Comparison of ENCODE assay signal across 13 mouse cellular contexts in the genomic region with DNA sequence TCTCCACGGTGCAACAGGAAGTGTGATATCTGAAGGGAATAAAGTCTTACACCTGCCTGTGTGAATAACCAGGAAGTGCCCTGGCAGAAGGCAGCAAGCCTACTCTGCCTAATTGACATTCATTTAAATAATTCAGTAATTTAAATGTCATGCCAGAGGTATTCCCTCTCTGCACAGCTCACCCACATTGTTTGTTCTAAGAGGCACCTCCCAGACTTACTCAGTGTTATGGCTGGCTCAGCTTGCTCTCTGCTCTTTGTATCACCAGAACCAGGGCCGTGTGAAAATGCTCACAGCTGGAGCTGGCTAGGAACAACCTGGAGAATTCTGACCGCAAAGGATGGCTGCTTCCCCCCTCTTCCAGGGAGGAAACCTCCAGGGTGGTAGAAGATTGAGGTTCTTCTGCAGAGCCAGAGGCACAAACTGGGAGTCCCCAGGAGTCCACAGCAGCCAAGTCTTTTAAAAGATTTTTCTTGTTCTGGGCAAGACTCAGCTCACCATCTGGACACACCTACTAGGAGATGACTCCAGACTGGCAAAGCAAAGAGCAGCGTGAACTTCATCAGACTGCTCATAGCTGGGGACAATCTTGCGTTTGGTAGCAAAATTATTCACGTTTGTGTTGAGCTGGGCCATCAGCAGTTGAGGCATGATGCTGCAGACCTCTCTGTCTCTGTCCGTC. TPM values are rescaled to one million over a fixed set of nuclear protein-coding genes. Genes with fewer than 3 reads are reported as not detected.
A peak's percentile ranks its signal among the peaks of the same experiment; 100 is the strongest.
DNase-seq lines count a peak whose midpoint lies in the region; ATAC-seq and TF ChIP-seq lines count a peak whose summit lies in the region.
"Had no signal": no experiment of that assay in that cellular context is flagged by ENCODE, and none has a peak within 500 bp of the region (broad histone marks: within the 10 kb centered on the region; RNA-seq: fewer than 3 reads in every experiment).

No protein-coding gene starts in this region.

- H3K4me1 ChIP-seq in hindbrain, embryonic 15.5 days (replicated peaks): peaks cover 27% of the 10 kb centered on the region
- H3K4me1 ChIP-seq in hindbrain, postnatal 0 days (ENCODE audit: insufficient read depth, low read length): peaks cover 16% of the 10 kb centered on the region; the same call in 1 of the 2 replicates
- peaks cover 32% of the 10 kb centered on the region for H3K4me1 ChIP-seq in forebrain, embryonic 16.5 days (replicated peaks; ENCODE audit: control insufficient read depth, insufficient read depth, low read length)

- peak overlapping the region; percentile 1; the same call in 1 of the 2 replicates for H3K27ac ChIP-seq in hindbrain, embryonic 15.5 days (replicated peaks)
- H3K27ac ChIP-seq in hindbrain, postnatal 0 days: no peak overlapping the region
- 0 out of 2 replicates have a peak overlapping the region, but pooled peaks have one; percentile 17 for H3K27ac ChIP-seq in forebrain, embryonic 16.5 days (ENCODE audit: low read length)
- H3K27ac ChIP-seq: kidney, embryonic 15.5 days; macrophage had no signal

- H3K4me3 ChIP-seq in hindbrain, embryonic 15.5 days: no peak overlapping the region
- H3K4me3 ChIP-seq in hindbrain, postnatal 0 days (ENCODE audit: low read length): no peak overlapping the region
- no peak overlapping the region for H3K4me3 ChIP-seq in forebrain, embryonic 16.5 days (replicated peaks; ENCODE audit: low read length)
- H3K4me3 ChIP-seq: kidney, embryonic 15.5 days had no signal

- H3K36me3 ChIP-seq in hindbrain, embryonic 15.5 days: no peaks in the 10 kb centered on the region
- no peaks in the 10 kb centered on the region for H3K36me3 ChIP-seq in hindbrain, postnatal 0 days (ENCODE audit: insufficient read depth, low read length)
- H3K36me3 ChIP-seq in forebrain, embryonic 16.5 days (ENCODE audit: control insufficient read depth, insufficient read depth): no peaks in the 10 kb centered on the region

- no peak overlapping the region for H3K4me2 ChIP-seq in hindbrain, embryonic 15.5 days
- H3K4me2 ChIP-seq in hindbrain, postnatal 0 days (ENCODE audit: low read depth, low read length): no peak overlapping the region
- no peak overlapping the region for H3K4me2 ChIP-seq in forebrain, embryonic 16.5 days (ENCODE audit: low read length)
- H3K4me2 ChIP-seq: kidney, embryonic 15.5 days had no signal

- 62% methylated on average over 7 of the region's 7 CpGs for WGBS in hindbrain, embryonic 15.5 days
- WGBS in hindbrain, postnatal 0 days: 46% methylated on average over 7 of the region's 7 CpGs
- WGBS in forebrain, embryonic 16.5 days: 42% methylated on average over 7 of the region's 7 CpGs

- TF ChIP-seq CTCF in hindbrain, postnatal 0 days (IDR thresholded peaks at IDR 0.05; ENCODE audit: low read depth): no peak

- H3K27me3 ChIP-seq in hindbrain, embryonic 15.5 days: no peaks in the 10 kb centered on the region
- no peaks in the 10 kb centered on the region for H3K27me3 ChIP-seq in hindbrain, postnatal 0 days (ENCODE audit: insufficient read depth, low read length)
- H3K27me3 ChIP-seq in forebrain, embryonic 16.5 days (replicated peaks; ENCODE audit: control insufficient read depth, insufficient read depth, low read length): no peaks in the 10 kb centered on the region
- H3K27me3 ChIP-seq: kidney, embryonic 15.5 days had no signal

- DNase-seq in hindbrain, postnatal 0 days (ENCODE audit: low spot score): no peak
- peak; percentile 28 for DNase-seq in urinary bladder, postnatal 14 days (ENCODE audit: low spot score)
- no peak for DNase-seq in urinary bladder, adult 2 months (ENCODE audit: low spot score)
- peak; percentile 51 for DNase-seq in telencephalon, adult 2 months (ENCODE audit: low read depth, low spot score)
- no peak for DNase-seq in kidney, postnatal 25 days
- DNase-seq: cerebellum, postnatal 36 days had no signal

- ATAC-seq in hindbrain, embryonic 15.5 days (ENCODE audit: low FRiP score, low read depth): 0 out of 2 replicates have a peak, but pooled peaks have one; percentile 40
- ATAC-seq in hindbrain, postnatal 0 days: no peak
- peak; percentile 63 for ATAC-seq in forebrain, embryonic 16.5 days
- no peak for ATAC-seq in erythroid progenitor cell, adult 5-6 weeks (replicated peaks; ENCODE audit: low FRiP score, poor library complexity, severe bottlenecking)

- H3K9ac ChIP-seq in hindbrain, embryonic 15.5 days: no peak overlapping the region
- no peak overlapping the region for H3K9ac ChIP-seq in hindbrain, postnatal 0 days (replicated peaks; ENCODE audit: low read length)
- H3K9ac ChIP-seq in forebrain, embryonic 16.5 days (replicated peaks; ENCODE audit: low read depth, low read length): no peak overlapping the region
- H3K9ac ChIP-seq: kidney, embryonic 15.5 days had no signal

- H3K9me3 ChIP-seq in hindbrain, embryonic 15.5 days: no peaks in the 10 kb centered on the region
- H3K9me3 ChIP-seq in hindbrain, postnatal 0 days (ENCODE audit: low read length): no peaks in the 10 kb centered on the region
- no peaks in the 10 kb centered on the region for H3K9me3 ChIP-seq in forebrain, embryonic 16.5 days (ENCODE audit: control insufficient read depth, low read length)
- H3K9me3 ChIP-seq: kidney, embryonic 15.5 days had no signal

RNA-seq across cellular contexts. Expression of a gene that starts 14.5 kb away (rescaled TPM):
- polyA plus RNA-seq in hindbrain, embryonic 15.5 days (2015; fragmentation: Nextera tagmentation; extraction: Ambion mirVana): not detected in 2 replicates
- total RNA-seq in hindbrain, postnatal 0 days (2014; rRNA removed): not detected in 2 replicates
- not detected in 2 replicates for polyA plus RNA-seq in hindbrain, postnatal 0 days (2015; fragmentation: Nextera tagmentation; extraction: Ambion mirVana)
- polyA plus RNA-seq in urinary bladder, adult 2 months (2012; rRNA removed): not detected in 2 replicates
- 0.37 TPM in 1 of 2 replicates, not detected in the other for polyA plus RNA-seq in forebrain, embryonic 16.5 days (2015; fragmentation: Nextera tagmentation; extraction: Ambion mirVana)
- total RNA-seq in erythroid progenitor cell, adult 5-6 weeks (2015; ENCODE audit: low replicate concordance): not detected in 2 replicates
- total RNA-seq in erythroid progenitor cell, adult 5-6 weeks (2017; ENCODE audit: low replicate concordance): not detected in 2 replicates
- total RNA-seq: ES-E14; left cerebral cortex, postnatal 25 days had no signal
- polyA plus RNA-seq: kidney, embryonic 15.5 days; macrophage had no signal

Comparison
In these comparisons a context has a peak if more than half of its experiments do, and no peak if none do; other contexts are left out.
1. ATAC-seq: peak in hindbrain, embryonic 15.5 days (single experiment) and forebrain, embryonic 16.5 days (single experiment); none in hindbrain, postnatal 0 days (single experiment) and erythroid progenitor cell, adult 5-6 weeks (single experiment).
2. DNase-seq: peak in urinary bladder, postnatal 14 days (single experiment) and telencephalon, adult 2 months (single experiment); none in hindbrain, postnatal 0 days (single experiment), urinary bladder, adult 2 months (single experiment) and kidney, postnatal 25 days (0 of 2).